Mouse (Mus musculus): ENCODE results near the gene Cnnm2.

GRCm38 (mm10) chr19:46727945-46728540 is 33.4 kb upstream of the Cnnm2 start:
- no peak for TF ChIP-seq POLR2A (IDR thresholded peaks at IDR 0.05; ENCODE audit: insufficient read depth, low read depth, low read length)
- no peak for TF ChIP-seq CTCF (IDR thresholded peaks at IDR 0.05; ENCODE audit: insufficient read depth, low read depth, low read length)

Data from olfactory bulb, adult 2 months (tissue).